Mouse (Mus musculus) forebrain, embryonic 14.5 days (tissue): Measurements from ENCODE around the gene Erbb3. TPM values are rescaled to one million over a fixed set of nuclear protein-coding genes. Genes with fewer than 3 reads are reported as not detected.

Source experiments
- ATAC-seq: fragments of 200-750 bp; cut with Nextera tagmentation; 2 replicates; pipeline ENCODE4 v1.8.0; 2017; ENCODE audit warnings: mild to moderate bottlenecking, moderate library complexity
- DNase-seq: peaks from one replicate; pipeline ENCODE4 v3.0.0-alpha.2; 2015; ENCODE audit warnings: low spot score
- H3K27ac ChIP-seq: fragments of 300-500 bp; sonication (generic); 2 replicates; pipeline ENCODE4 v1.5.1; 2014; ENCODE audit warnings: low read depth, mild to moderate bottlenecking, control low read depth, low read length, moderate library complexity
- H3K27me3 ChIP-seq: fragments of 300-500 bp; sonication (generic); replicated peaks from 2 replicates; pipeline ENCODE4 v1.6.1; 2014; ENCODE audit warnings: low read length, control low read depth, mixed read lengths; ENCODE audit not compliant: control insufficient read depth, insufficient read depth
- H3K36me3 ChIP-seq: fragments of 300-500 bp; sonication (generic); 2 replicates; pipeline ENCODE4 v1.6.1; 2014; ENCODE audit warnings: low read length, control low read depth; ENCODE audit not compliant: control insufficient read depth, insufficient read depth
- H3K4me1 ChIP-seq: fragments of 300-500 bp; sonication (generic); 2 replicates; pipeline ENCODE4 v1.6.1; 2014; ENCODE audit warnings: antibody characterized with exemption, low read length, control low read depth; ENCODE audit not compliant: control insufficient read depth, insufficient read depth
- H3K4me2 ChIP-seq: fragments of 300-500 bp; sonication (generic); 2 replicates; pipeline ENCODE4 v1.6.1; 2014; ENCODE audit warnings: mild to moderate bottlenecking, control low read depth, low read length
- H3K4me3 ChIP-seq: fragments of 300-500 bp; sonication (generic); 2 replicates; pipeline ENCODE4 v1.5.1; 2014; ENCODE audit warnings: low read depth, low read length, control low read depth
- H3K9ac ChIP-seq: fragments of 300-500 bp; sonication (generic); 2 replicates; pipeline ENCODE4 v1.6.1; 2014; ENCODE audit warnings: mild to moderate bottlenecking, low read length, control low read depth, moderate library complexity
- H3K9me3 ChIP-seq: fragments of 300-500 bp; sonication (generic); replicated peaks from 2 replicates; pipeline ENCODE4 v1.6.1; 2016; ENCODE audit warnings: low read length, control low read depth, mixed read lengths; ENCODE audit not compliant: control insufficient read depth
- WGBS: fragments of 180-500 bp; shearing (Covaris S2); extraction: QIAGEN DNeasy Blood & Tissue Kit; methylation state at CpG from one replicate; pipeline ENCODE4 v1.1.7; 2014; 5-methylcytosine and 5-hydroxymethylcytosine counted together
- polyA plus RNA-seq: library from polyadenylated mRNA; unstranded; fragments of >200 nt; fragmentation: Nextera tagmentation; extraction: Ambion mirVana; gene quantifications from 2 replicates; pipeline ENCODE4 v1.2.1, GENCODE M21; 2014

Gene Erbb3
- polyA plus RNA-seq, 1 experiment from 2014 or later: 0.17 TPM

DNA sequence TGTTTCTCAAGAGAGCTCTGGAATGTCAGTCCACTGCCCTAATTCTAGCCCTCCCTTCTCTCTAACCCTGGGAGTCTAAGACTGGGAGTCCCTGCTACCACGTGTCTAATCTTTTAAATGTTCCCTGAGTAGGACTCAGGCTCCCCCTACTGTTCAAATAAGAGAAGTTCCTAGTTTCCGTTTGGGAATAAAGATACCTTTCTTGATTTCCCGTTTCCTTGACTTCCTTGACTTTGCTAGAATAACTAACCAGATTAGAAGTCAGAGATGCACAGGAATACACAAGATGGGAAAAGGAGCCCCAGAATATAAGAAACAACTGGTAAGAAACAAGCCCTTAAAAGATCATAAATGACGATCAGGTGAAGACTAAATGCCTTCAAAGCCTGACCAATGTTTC is 43.1 kb downstream of the Erbb3 start:
- 14% methylated on average over 4 of the region's 4 CpGs for WGBS
- H3K4me3 ChIP-seq: peak overlapping the region; percentile 63
- peaks cover 7% of the 10 kb centered on the region; the same call in 1 of the 2 replicates for H3K4me1 ChIP-seq
- peak; percentile 79 for DNase-seq
- no peaks in the 10 kb centered on the region for H3K27me3 ChIP-seq
- no peak for ATAC-seq
- H3K4me2 ChIP-seq: peak overlapping the region; percentile 87
- no peak overlapping the region for H3K27ac ChIP-seq
- H3K9ac ChIP-seq: peak overlapping the region; percentile 71; the same call in 1 of the 2 replicates
- H3K9me3 ChIP-seq: no peaks in the 10 kb centered on the region
- peaks cover 44% of the 10 kb centered on the region for H3K36me3 ChIP-seq

- no peak overlapping the region for H3K27ac ChIP-seq
- WGBS: 94% methylated on average over 3 of the region's 3 CpGs
- H3K36me3 ChIP-seq: peaks cover 48% of the 10 kb centered on the region
- no peak overlapping the region for H3K4me2 ChIP-seq
- no peak for ATAC-seq
- H3K27me3 ChIP-seq: no peaks in the 10 kb centered on the region
- no peak for DNase-seq
- no peak overlapping the region for H3K9ac ChIP-seq
- H3K4me1 ChIP-seq: peaks cover 7% of the 10 kb centered on the region; the same call in 1 of the 2 replicates
- H3K9me3 ChIP-seq: no peaks in the 10 kb centered on the region
- H3K4me3 ChIP-seq: no peak overlapping the region
Observed at GRCm38 (mm10) chr10:128545570-128545898, 43.9 kb downstream of the Erbb3 start.

DNA sequence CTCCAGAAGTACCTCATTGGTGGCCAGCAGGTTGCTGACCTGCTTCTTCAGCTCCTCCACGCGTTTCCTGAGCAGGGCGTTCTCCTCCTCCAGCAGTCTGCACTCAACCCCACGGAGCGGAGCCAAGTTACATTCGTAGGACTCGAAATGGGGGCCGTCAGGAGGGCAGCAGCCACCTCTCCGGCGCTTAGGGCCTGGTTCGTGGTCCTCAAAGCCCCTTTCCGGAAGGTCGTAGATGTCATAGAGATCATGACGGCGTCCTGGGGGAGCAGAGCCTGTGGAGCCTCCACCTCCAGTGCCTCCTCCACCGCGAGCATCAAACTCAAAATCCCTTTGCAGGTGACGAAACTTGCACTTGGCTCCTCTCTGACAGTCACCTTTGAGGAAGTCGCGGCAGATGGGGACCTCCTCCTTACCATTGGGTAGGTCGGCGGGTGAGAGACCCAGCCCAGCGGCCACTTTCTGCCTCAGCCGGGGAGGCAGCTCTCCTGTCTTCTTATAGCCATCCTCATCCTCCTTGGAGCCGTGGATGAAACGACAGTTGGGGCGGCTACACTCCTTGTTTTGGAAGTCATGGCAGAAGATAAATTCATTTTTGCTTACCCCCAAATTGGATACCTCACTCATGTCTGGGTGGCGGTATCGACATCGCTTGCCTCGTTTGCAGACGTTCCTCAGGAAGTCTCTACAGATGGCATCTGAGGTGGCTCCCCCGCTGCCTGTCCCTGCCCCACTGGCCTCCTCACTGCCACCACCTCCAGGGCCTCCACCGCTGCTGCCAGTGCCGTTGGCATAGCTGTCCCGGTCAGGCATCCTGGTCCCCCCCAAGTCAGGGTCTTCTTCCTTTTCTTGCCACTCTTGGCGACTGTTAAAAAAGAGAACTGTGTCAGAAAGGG is 44.5 kb downstream of the Erbb3 start:
- Histone ChIP-seq H3K36me3 (peaks cover 48% of the 10 kb centered on the region), H3K27me3 (no peaks in the 10 kb centered on the region), H3K27ac (no peak overlapping the region), H3K9ac (no peak overlapping the region), H3K4me1 (peaks cover 7% of the 10 kb centered on the region; the same call in 1 of the 2 replicates), H3K4me3 (no peak overlapping the region), H3K4me2 (no peak overlapping the region), H3K9me3 (no peaks in the 10 kb centered on the region)
- DNase-seq: no peak
- 93% methylated on average over 37 of the region's 37 CpGs for whole genome bisulfite sequencing
- no peak for ATAC-seq

DNA sequence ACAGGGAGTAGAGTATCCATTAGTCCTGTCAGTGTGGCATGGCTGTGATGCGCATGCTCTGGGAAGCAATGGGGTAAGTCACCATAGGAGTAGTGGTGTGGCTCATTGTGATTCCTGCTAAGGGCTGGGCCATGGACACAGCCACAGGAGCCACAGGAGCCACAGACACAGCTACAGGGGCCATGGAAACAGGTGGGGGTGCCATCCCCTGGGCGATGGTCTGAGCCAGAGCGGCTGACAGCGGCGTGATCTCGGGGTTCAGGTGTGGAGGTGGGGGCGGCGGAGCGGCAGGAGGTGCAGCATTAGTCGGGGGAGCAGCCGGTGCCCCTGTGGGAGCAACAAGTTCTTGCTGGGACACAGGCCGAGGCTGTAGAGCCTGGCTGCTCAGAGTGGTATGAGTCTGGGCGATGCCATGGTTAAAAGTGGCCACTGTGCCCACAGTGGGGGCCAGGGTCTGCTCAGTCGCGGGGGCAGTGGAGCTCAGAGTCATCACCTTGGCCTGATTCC is 45.2 kb downstream of the Erbb3 start:
- DNase-seq: no peak
- ATAC-seq: no peak
- Histone ChIP-seq H3K4me2 (no peak overlapping the region), H3K4me1 (peaks cover 7% of the 10 kb centered on the region; the same call in 1 of the 2 replicates), H3K4me3 (no peak overlapping the region), H3K36me3 (peaks cover 48% of the 10 kb centered on the region), H3K9me3 (no peaks in the 10 kb centered on the region), H3K9ac (no peak overlapping the region), H3K27me3 (no peaks in the 10 kb centered on the region), H3K27ac (no peak overlapping the region)
- 96% methylated on average over 15 of the region's 15 CpGs for WGBS

GRCm38 (mm10) chr10:128543100-128543499 is 46.4 kb downstream of the Erbb3 start:
- Histone ChIP-seq H3K27ac (no peak overlapping the region), H3K4me3 (no peak overlapping the region), H3K4me1 (peaks cover 7% of the 10 kb centered on the region; the same call in 1 of the 2 replicates), H3K36me3 (peaks cover 48% of the 10 kb centered on the region), H3K27me3 (no peaks in the 10 kb centered on the region), H3K9ac (no peak overlapping the region), H3K9me3 (no peaks in the 10 kb centered on the region), H3K4me2 (no peak overlapping the region)
- WGBS: 75% methylated on average over 2 of the region's 2 CpGs
- no peak for DNase-seq
- ATAC-seq: no peak

DNA sequence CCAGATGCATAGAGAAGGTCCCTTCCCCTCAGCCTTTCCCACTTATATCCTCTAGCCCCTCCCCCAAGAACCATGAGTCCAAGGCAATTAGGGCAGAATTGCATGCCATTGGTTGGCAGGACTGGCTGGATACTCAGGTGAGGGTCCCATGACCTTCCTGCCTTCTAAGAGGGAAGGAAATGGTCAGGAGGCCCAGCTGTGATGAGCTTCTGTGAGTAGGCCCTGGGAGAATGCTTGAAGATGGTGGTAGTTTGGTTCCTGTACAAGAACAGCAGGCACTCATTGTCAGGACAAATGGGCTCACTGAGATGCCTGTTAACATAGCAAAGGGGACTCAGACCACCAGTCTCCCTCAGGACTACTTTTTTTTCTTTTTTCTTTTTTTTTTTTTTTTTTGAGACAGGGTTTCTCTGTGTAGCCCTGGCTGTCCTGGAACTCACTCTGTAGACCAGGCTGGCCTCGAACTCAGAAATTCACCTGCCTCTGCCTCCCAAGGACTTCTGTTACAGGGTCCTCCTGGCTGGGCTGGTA is 51.0 kb downstream of the Erbb3 start:
- DNase-seq (no peak), ATAC-seq (no peak)
- no peak overlapping the region for H3K27ac ChIP-seq
- no peaks in the 10 kb centered on the region for H3K4me1 ChIP-seq
- no peak overlapping the region for H3K4me3 ChIP-seq
- no peak overlapping the region for H3K4me2 ChIP-seq
- no peaks in the 10 kb centered on the region for H3K27me3 ChIP-seq
- H3K36me3 ChIP-seq: peaks cover 23% of the 10 kb centered on the region
- no peak overlapping the region for H3K9ac ChIP-seq
- H3K9me3 ChIP-seq: no peaks in the 10 kb centered on the region
- WGBS: 89% methylated on average over 1 of the region's 1 CpGs

- Histone ChIP-seq H3K27ac (no peak overlapping the region), H3K4me2 (peak overlapping the region; percentile 32; the same call in 1 of the 2 replicates), H3K27me3 (no peaks in the 10 kb centered on the region), H3K4me3 (peak overlapping the region; percentile 5; the same call in 1 of the 2 replicates), H3K9ac (peak overlapping the region; percentile 9; the same call in 1 of the 2 replicates), H3K9me3 (no peaks in the 10 kb centered on the region), H3K36me3 (peaks cover 5% of the 10 kb centered on the region; the same call in 1 of the 2 replicates), H3K4me1 (no peaks in the 10 kb centered on the region)
- DNase-seq (peak; percentile 92), ATAC-seq (peak; percentile 95)
- WGBS: 15% methylated on average over 18 of the region's 18 CpGs
Observed at GRCm38 (mm10) chr10:128536266-128536940, 53.0 kb downstream of the Erbb3 start.

- H3K4me3 ChIP-seq: peak overlapping the region; percentile 5; the same call in 1 of the 2 replicates
- peak overlapping the region; percentile 30; the same call in 1 of the 2 replicates for H3K27ac ChIP-seq
Observed at GRCm38 (mm10) chr10:128535624-128536265, 53.7 kb downstream of the Erbb3 start.

More at GRCm38 (mm10) chr10:128535624-128536265, 53.7 kb downstream of the Erbb3 start:
- peak overlapping the region; percentile 9; the same call in 1 of the 2 replicates for H3K9ac ChIP-seq
- 77% methylated on average over 4 of the region's 4 CpGs for WGBS
- H3K4me1 ChIP-seq: no peaks in the 10 kb centered on the region
- H3K4me2 ChIP-seq: peak overlapping the region; percentile 32; the same call in 1 of the 2 replicates
- no peaks in the 10 kb centered on the region for H3K9me3 ChIP-seq
- no peaks in the 10 kb centered on the region for H3K36me3 ChIP-seq
- DNase-seq (no peak), ATAC-seq (no peak; the same call in 1 of the 2 replicates)
- H3K27me3 ChIP-seq: no peaks in the 10 kb centered on the region
